Mouse (Mus musculus) liver, adult 2 months (tissue): ENCODE measurements around the gene Dmkn. TPM values are rescaled to one million over a fixed set of nuclear protein-coding genes. Genes with fewer than 3 reads are reported as not detected.

Source experiments
- DNase-seq: peaks from one replicate; pipeline ENCODE4 v3.0.0-alpha.2; 2011; ENCODE audit warnings: low read depth, low spot score; ENCODE audit errors: extremely low read depth
- H3K27ac ChIP-seq: fragments of 200-500 bp; replicated peaks from 2 replicates; pipeline ENCODE4 v1.5.1; 2012; ENCODE audit warnings: low read depth, mild to moderate bottlenecking, control low read depth, inconsistent platforms, low read length; ENCODE audit not compliant: insufficient read depth
- H3K27me3 ChIP-seq: fragments of 200-500 bp; 2 replicates; pipeline ENCODE4 v1.6.1; 2012; ENCODE audit warnings: mild to moderate bottlenecking, moderate library complexity, low read length, inconsistent platforms; ENCODE audit not compliant: control insufficient read depth, insufficient read depth
- H3K36me3 ChIP-seq: fragments of 200-500 bp; 2 replicates; pipeline ENCODE4 v1.6.1; 2012; ENCODE audit warnings: low read length, inconsistent platforms; ENCODE audit not compliant: control insufficient read depth, insufficient read depth
- H3K4me1 ChIP-seq: fragments of 200-500 bp; 2 replicates; pipeline ENCODE4 v1.6.1; 2011; ENCODE audit warnings: low read length; ENCODE audit not compliant: control insufficient read depth, insufficient read depth
- H3K4me3 ChIP-seq: fragments of 200-500 bp; 2 replicates; pipeline ENCODE4 v1.5.1; 2011; ENCODE audit warnings: low read depth, mild to moderate bottlenecking, control low read depth, low read length, moderate library complexity; ENCODE audit not compliant: insufficient read depth
- H3K79me2 ChIP-seq: fragments of 200-500 bp; 2 replicates; pipeline ENCODE4 v1.6.1; 2012; ENCODE audit warnings: inconsistent platforms, mild to moderate bottlenecking, low read length, moderate library complexity; ENCODE audit not compliant: control insufficient read depth, insufficient read depth
- H3K9ac ChIP-seq: fragments of 200-500 bp; 2 replicates; pipeline ENCODE4 v1.6.1; 2012; ENCODE audit warnings: low read depth, mild to moderate bottlenecking, control low read depth, inconsistent platforms, low read length
- CTCF ChIP-seq: fragments of 200-500 bp; IDR thresholded peaks from 2 replicates; pipeline ENCODE4 v1.5.1; 2011; ENCODE audit warnings: low read depth, low read length, control low read depth
- POLR2A ChIP-seq: fragments of 200-500 bp; IDR thresholded peaks from 2 replicates; pipeline ENCODE4 v1.6.1; 2011; ENCODE audit warnings: low read length, control low read depth; ENCODE audit not compliant: insufficient read depth; ENCODE audit errors: extremely low read depth
- WGBS: fragments of 180-500 bp; shearing (Covaris S2); methylation state at CpG from one replicate; pipeline ENCODE4 v1.1.7; 2018; 5-methylcytosine and 5-hydroxymethylcytosine counted together
- polyA plus RNA-seq: library from polyadenylated mRNA; depleted of rRNA; stranded (reverse); fragments of >200 nt; gene quantifications from 2 replicates; pipeline ENCODE4 v1.2.3, GENCODE M21; 2012; rRNA removed
- total RNA-seq: library from RNA; depleted of rRNA; stranded (reverse); fragments of >200 nt; gene quantifications from 2 replicates; pipeline ENCODE4 v1.2.3, GENCODE M21; 2014; rRNA removed

Dmkn gene
- total RNA-seq = not detected in 2 replicates
- polyA plus RNA-seq = 0.44 TPM in 1 of 2 replicates, not detected in the other

DNA sequence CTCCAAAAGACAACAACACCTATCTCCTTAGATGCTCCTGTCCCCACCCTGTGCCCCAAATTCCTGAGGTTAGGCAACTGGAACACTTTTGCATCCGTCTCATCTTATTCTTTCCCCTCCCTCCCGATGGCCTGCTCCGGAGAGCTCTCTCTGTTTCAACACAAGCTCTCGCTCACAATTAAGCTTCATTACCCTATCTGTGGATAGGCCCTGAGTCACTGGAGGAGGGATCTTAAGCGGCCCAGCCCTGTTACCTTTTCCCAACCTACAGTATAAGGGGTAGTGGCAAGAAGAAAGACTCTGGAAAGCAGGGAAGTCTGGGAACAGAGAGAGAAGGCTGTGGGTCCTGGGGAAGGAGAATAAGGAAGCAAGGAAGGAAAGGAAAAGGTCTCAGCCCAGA lies at the start of gene Dmkn:
Dmkn (plus strand) TSS at position 301 of the 400 bp plus-strand sequence.
- Histone ChIP-seq H3K4me1 (no peaks in the 10 kb centered on the region), H3K27ac (no peak within 1 kb of the TSS), H3K79me2 (no peaks in the 10 kb centered on the region), H3K9ac (no peak within 1 kb of the TSS), H3K36me3 (no peaks in the 10 kb centered on the region), H3K4me3 (no peak within 1 kb of the TSS), H3K27me3 (no peaks in the 10 kb centered on the region)
- no peak for DNase-seq
- WGBS = 71% methylated on average over 5 of the region's 5 CpGs
- TF ChIP-seq POLR2A (no peak), CTCF (no peak)

DNA sequence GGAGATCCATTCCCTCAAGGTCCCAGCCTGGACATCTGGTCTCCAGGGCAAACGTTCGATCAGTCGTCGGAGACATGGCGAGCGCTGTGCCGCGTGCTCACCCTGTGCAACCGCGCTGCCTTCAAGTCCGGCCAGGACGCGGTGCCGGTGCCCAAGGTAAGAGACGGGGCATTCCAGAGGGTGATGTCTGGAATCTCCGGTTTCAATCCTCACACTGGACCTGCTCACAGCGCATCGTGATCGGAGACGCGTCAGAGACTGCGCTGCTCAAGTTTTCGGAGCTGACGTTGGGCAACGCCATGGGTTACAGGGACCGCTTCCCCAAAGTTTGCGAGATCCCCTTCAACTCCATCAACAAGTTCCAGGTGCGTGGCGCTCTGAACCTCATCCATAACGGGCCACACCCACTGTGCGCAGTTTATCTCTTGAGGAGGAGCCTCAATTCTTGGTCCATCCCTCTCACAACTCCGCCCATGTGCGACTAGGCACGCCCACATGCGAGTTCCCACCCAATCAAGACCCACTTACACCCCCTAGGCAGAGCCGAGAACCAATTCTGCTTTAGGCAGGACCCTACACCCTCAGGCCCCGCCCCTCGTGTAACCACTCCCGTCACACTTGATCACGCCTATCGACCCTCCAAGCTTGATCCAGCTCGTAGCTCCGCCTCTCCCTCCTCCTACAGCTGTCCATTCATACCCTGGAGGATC lies 46.4 kb upstream of the Dmkn start:
- TF ChIP-seq POLR2A (no peak), CTCF (no peak)
- Histone ChIP-seq H3K27me3 (no peaks in the 10 kb centered on the region), H3K4me3 (peak overlapping the region; percentile 4; the same call in 1 of the 2 replicates), H3K4me1 (peaks cover 13% of the 10 kb centered on the region), H3K79me2 (no peaks in the 10 kb centered on the region), H3K27ac (no peak overlapping the region), H3K9ac (no peak overlapping the region), H3K36me3 (no peaks in the 10 kb centered on the region)
- 8% methylated on average over 43 of the region's 43 CpGs for WGBS
- DNase-seq = peak; percentile 40

DNA sequence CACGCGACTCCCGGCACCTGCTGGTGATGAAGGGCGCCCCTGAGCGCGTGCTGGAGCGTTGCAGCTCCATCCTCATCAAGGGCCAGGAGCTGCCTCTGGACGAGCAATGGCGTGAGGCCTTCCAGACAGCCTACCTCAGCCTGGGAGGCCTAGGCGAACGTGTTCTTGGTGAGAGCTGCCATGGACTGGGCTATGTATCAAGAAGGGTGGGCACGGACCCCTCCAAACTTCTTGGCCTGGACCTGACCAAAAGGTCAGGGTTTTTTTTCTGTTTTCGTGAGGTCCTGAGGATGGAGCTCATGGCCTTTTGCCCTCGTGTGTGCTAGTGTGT lies 45.9 kb upstream of the Dmkn start:
- Histone ChIP-seq H3K27me3 (no peaks in the 10 kb centered on the region), H3K36me3 (no peaks in the 10 kb centered on the region), H3K4me3 (peak overlapping the region; percentile 4; the same call in 1 of the 2 replicates), H3K79me2 (no peaks in the 10 kb centered on the region), H3K9ac (no peak overlapping the region), H3K27ac (no peak overlapping the region), H3K4me1 (peaks cover 13% of the 10 kb centered on the region)
- TF ChIP-seq POLR2A = no peak
- TF ChIP-seq CTCF = no peak
- 38% methylated on average over 14 of the region's 14 CpGs for WGBS
- no peak for DNase-seq

DNA sequence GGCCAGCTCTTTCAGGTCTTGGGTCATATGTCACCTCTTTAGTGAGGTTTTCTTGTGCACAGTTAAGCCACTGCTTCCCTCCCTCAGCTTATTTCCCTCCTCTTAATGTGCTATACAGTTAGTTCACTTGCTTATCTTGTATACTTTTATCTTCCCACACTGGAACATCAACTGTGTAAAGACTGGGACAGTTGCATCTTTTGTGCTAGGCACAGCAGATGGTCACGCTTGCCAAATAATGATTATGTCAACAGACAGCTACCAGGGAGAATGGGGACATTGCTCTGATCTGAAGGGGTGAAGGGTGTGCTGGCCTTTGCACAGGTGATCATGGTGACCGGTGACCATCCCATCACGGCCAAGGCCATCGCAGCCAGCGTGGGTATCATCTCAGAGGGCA lies 43.9 kb upstream of the Dmkn start:
- Histone ChIP-seq H3K27me3 (no peaks in the 10 kb centered on the region), H3K9ac (no peak overlapping the region), H3K27ac (peak overlapping the region; percentile 66), H3K79me2 (no peaks in the 10 kb centered on the region), H3K4me1 (peaks cover 13% of the 10 kb centered on the region), H3K36me3 (no peaks in the 10 kb centered on the region), H3K4me3 (no peak overlapping the region)
- 23% methylated on average over 5 of the region's 5 CpGs for WGBS
- DNase-seq = peak; percentile 98
- TF ChIP-seq CTCF (no peak), POLR2A (no peak)

DNA sequence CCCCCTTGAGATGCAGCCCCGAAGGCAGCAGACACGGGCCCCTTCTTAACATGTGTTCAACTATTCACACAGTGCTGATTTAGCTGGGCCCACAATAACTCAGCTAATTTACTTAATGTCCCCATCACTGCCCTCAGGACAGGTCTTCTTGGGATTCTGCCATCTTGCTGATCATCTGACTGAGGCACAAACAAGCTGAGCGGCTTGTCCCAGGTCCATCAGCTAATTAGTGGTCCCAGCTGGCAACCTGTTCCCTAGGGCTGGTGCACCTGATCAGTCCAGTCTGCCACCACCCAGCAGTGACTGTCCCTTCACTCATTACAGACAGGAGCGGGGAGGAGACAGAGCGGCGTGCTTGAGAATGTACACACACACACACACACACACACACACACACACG lies 42.3 kb upstream of the Dmkn start:
- TF ChIP-seq CTCF (no peak), POLR2A (no peak)
- Histone ChIP-seq H3K4me3 (no peak overlapping the region), H3K9ac (no peak overlapping the region), H3K4me1 (peaks cover 13% of the 10 kb centered on the region), H3K79me2 (no peaks in the 10 kb centered on the region), H3K36me3 (no peaks in the 10 kb centered on the region), H3K27me3 (no peaks in the 10 kb centered on the region), H3K27ac (no peak overlapping the region)
- 87% methylated on average over 7 of the region's 7 CpGs for WGBS
- no peak for DNase-seq

DNA sequence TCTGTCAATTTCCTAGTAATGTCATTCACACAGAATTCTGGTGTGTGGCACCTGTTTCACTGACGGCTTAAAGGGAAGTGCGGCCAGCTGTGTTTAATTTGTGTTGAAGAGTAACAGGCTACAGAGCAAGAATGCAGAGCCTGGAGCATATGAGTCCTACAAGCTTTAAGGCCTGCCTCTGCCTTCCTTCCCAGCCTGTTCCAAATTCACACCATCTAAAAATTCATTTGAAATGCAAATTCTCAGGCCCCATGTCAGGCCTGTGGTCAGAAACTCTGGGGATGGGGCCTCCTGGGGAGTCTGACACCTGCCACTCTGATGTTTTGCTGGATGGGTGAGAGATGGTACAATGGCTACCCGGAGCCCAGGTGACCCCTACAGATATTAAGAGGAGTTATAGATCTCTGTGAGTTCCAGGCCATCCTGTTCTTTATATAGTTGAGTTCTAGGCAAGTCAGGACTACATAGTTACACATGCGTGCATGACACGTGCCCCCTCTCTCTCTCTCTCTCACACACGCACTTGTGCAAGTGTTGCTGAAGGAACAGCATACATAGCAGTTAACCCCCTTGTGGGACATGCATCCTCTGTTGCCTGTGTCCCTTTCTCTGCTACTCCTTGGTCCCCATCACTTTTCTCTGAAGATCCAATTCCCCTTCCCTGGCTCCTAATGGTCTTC lies 40.1 kb upstream of the Dmkn start:
- no peak overlapping the region for H3K9ac ChIP-seq
- no peak overlapping the region for H3K27ac ChIP-seq
- 56% methylated on average over 6 of the region's 6 CpGs for WGBS
- no peak for DNase-seq
- H3K27me3 ChIP-seq = no peaks in the 10 kb centered on the region
- H3K4me3 ChIP-seq = no peak overlapping the region
- H3K4me1 ChIP-seq = peaks cover 15% of the 10 kb centered on the region
- H3K79me2 ChIP-seq = no peaks in the 10 kb centered on the region
- TF ChIP-seq POLR2A (no peak), CTCF (no peak)
- peaks cover 2% of the 10 kb centered on the region; the same call in 1 of the 2 replicates for H3K36me3 ChIP-seq
